Mouse (Mus musculus) C2C12 (cell line): ENCODE measurements at regions not wholly inside any gene's neighbourhood (a gene's known extent, or its start where the extent isn't known, plus 50 kb on each side); places are given as distances from the start of the nearest gene placed in this dataset.

Source experiments
- H3K27me3 ChIP-seq: one replicate; pipeline ENCODE4 v1.6.1; 2011; ENCODE audit not compliant: control insufficient read depth, insufficient read depth, insufficient read length
- H3K36me3 ChIP-seq: one replicate; pipeline ENCODE4 v1.6.1; 2011; ENCODE audit not compliant: control insufficient read depth, insufficient read depth
- H3K4me3 ChIP-seq: one replicate; pipeline ENCODE4 v1.5.1; 2011; ENCODE audit warnings: mild to moderate bottlenecking, control low read depth; ENCODE audit not compliant: poor library complexity, insufficient read depth, severe bottlenecking
- H3K79me2 ChIP-seq: one replicate; pipeline ENCODE4 v1.6.1; 2011; ENCODE audit not compliant: control insufficient read depth, insufficient read depth
- H3K79me3 ChIP-seq: one replicate; pipeline ENCODE4 v1.6.1; 2011; ENCODE audit warnings: low read depth, control low read depth
- H3ac ChIP-seq: one replicate; pipeline ENCODE3; 2011; ENCODE audit warnings: low read depth; ENCODE audit not compliant: control insufficient read depth, insufficient read length
- CEBPB ChIP-seq: IDR thresholded peaks from one replicate; pipeline ENCODE4 v1.6.1; 2011; ENCODE audit warnings: low read depth, mild to moderate bottlenecking, control low read depth, moderate library complexity
- CTCF ChIP-seq: IDR thresholded peaks from one replicate; pipeline ENCODE4 v1.5.1; 2011; ENCODE audit not compliant: control insufficient read depth, insufficient read depth, insufficient read length
- FOSL1 ChIP-seq: IDR thresholded peaks from one replicate; pipeline ENCODE4 v1.8.0; 2011; ENCODE audit warnings: mild to moderate bottlenecking, low read length; ENCODE audit not compliant: poor library complexity, insufficient read depth, severe bottlenecking
- MAX ChIP-seq: IDR thresholded peaks from one replicate; pipeline ENCODE4 v1.6.1; 2011; ENCODE audit warnings: mild to moderate bottlenecking, control low read depth
- MYOD1 ChIP-seq: IDR thresholded peaks from one replicate; pipeline ENCODE4 v1.6.1; 2011; ENCODE audit warnings: low read depth; ENCODE audit not compliant: control insufficient read depth, insufficient read length
- MYOG ChIP-seq: IDR thresholded peaks from one replicate; pipeline ENCODE4 v1.6.1; 2011; ENCODE audit not compliant: control insufficient read depth, insufficient read length; ENCODE audit errors: extremely low read depth
- USF1 ChIP-seq: IDR thresholded peaks from one replicate; pipeline ENCODE4 v1.6.1; 2011; ENCODE audit warnings: low read depth, mild to moderate bottlenecking, control low read depth, moderate library complexity

DNA sequence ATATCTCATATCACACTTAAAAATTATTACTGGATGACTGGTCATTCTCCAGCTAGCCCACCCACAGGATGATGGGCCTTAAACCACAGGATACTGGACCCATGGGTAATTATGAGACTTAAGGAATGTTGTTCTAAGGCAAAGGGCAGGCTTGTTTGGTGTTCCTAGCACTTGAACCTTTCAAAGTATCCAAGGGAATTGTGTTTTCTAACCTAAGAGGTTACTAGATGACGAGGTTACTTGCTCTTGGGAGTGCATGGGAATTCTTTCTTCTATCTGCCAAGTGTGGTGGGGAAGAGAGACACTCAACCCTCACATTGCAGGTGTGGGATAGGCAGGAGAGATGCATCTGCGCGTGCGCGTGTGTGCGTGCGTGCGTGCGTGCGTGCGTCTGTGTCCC lies 214.6 kb upstream of the Gm5148 start:
- Histone ChIP-seq H3K4me3 (no peak overlapping the region), H3K79me2 (no peaks in the 10 kb centered on the region), H3K27me3 (no peaks in the 10 kb centered on the region), H3K79me3 (no peaks in the 10 kb centered on the region), H3ac (no peak overlapping the region), H3K36me3 (no peaks in the 10 kb centered on the region)
- no peak for TF ChIP-seq MAX
- no peak for TF ChIP-seq MYOD1
- no peak for TF ChIP-seq CTCF
- TF ChIP-seq FOSL1, result no peak
- no peak for TF ChIP-seq USF1
- no peak for TF ChIP-seq MYOG
- no peak for TF ChIP-seq CEBPB

DNA sequence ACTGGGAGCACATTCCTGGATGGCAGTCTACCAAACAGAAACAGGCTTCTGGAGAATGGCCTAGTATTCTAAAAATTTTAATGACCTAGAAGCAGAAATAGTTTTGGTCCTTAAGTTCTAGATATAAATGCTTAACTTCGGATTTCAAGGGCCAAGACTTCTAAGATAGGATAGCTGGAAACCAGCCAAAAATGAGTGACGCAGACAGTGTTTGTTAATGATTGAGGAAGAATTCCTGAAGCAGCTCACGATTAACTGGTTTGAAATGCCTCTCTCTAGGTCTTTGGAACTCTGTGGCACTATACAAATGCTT lies 213.9 kb upstream of the Gm5148 start:
- H3K79me3 ChIP-seq, result no peaks in the 10 kb centered on the region
- H3ac ChIP-seq, result no peak overlapping the region
- H3K79me2 ChIP-seq, result no peaks in the 10 kb centered on the region
- no peak overlapping the region for H3K4me3 ChIP-seq
- H3K36me3 ChIP-seq, result no peaks in the 10 kb centered on the region
- no peak for TF ChIP-seq MYOG
- TF ChIP-seq MAX, result no peak
- TF ChIP-seq MYOD1, result no peak
- TF ChIP-seq USF1, result no peak
- TF ChIP-seq CEBPB, result no peak
- no peak for TF ChIP-seq FOSL1
- TF ChIP-seq CTCF, result no peak
- no peaks in the 10 kb centered on the region for H3K27me3 ChIP-seq

DNA sequence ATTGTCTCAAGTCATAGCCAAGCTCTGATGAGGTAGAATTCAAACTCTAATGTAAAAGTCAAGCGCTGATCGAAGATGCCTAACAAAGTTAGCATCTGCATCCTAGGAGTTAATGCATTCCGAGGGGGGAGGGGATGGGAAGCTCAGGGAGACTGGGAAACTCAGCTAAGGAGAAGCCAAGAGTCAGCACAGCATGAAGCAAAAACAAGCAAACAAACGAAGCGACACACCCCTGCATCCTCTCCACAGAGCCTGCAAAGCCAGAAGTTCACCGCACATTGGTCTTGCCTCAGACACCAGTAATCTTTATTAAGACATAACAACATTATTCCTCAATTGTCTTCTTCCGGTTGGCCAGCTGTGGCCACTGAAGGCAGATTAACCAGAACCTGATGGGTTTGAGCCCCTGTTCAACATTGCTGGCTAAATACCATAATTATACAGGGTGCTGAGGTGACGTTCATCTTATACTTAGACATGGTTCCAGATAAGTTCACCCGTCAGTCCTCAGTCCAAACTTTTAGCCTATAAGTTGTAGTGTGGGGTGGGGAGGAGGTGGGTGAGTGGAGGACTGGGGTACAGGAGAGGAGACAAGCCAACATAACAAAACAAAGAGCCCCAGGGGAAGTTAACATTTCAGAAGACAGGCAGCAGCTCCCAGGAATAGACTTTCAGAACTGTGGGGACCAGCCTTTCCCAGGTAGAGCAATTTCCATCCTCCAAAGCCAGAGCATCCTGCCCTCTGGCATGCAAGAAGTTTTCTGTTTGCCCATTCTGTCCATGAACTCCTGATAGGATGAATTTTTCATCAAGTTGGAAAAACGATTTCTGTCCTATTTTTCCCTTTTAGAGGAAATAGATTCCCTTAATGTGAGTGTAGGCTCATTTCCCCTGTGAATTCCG lies 213.3 kb upstream of the Gm5148 start:
- no peaks in the 10 kb centered on the region for H3K36me3 ChIP-seq
- no peak overlapping the region for H3ac ChIP-seq
- H3K4me3 ChIP-seq, result no peak overlapping the region
- H3K79me2 ChIP-seq, result no peaks in the 10 kb centered on the region
- H3K79me3 ChIP-seq, result no peaks in the 10 kb centered on the region
- no peaks in the 10 kb centered on the region for H3K27me3 ChIP-seq
- TF ChIP-seq FOSL1 (no peak), MYOG (no peak)

DNA sequence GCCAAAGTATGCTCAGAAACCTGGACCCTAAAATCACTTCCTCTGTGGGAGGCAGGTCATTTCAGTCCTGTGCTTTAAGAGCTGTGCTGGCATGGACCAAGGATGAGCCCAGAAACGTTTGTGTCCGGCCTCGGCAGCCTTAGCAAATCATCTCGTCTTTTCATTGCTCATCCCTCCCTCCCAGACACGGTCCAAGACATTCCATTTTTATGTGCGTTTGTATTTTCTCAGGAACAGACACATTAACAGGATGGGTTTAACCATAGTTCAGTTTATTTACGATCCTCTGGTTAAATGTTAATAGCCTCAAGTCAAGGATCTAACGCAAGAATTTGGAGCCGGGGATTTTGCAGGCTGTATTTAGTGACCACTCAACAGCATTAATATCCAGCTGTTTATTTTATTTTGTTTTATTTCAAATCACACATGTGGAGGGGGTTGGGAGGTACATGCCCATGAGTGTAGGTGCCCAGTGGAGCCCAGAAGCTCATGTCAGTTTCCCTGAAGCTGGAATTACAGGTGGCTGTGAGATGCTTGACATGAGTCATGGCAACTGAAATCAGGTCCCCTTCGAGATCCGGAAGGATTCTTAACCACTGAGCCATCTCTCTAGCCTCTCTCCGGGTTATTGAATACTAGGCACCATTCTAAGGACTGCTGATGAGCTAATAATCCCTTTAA lies 212.1 kb upstream of the Gm5148 start:
- H3K27me3 ChIP-seq, result no peaks in the 10 kb centered on the region
- no peak overlapping the region for H3ac ChIP-seq
- H3K79me3 ChIP-seq, result no peaks in the 10 kb centered on the region
- no peaks in the 10 kb centered on the region for H3K79me2 ChIP-seq
- TF ChIP-seq CEBPB (no peak), MYOD1 (no peak), MYOG (no peak), USF1 (no peak), CTCF (no peak), FOSL1 (no peak)
- H3K4me3 ChIP-seq, result no peak overlapping the region
- H3K36me3 ChIP-seq, result no peaks in the 10 kb centered on the region

DNA sequence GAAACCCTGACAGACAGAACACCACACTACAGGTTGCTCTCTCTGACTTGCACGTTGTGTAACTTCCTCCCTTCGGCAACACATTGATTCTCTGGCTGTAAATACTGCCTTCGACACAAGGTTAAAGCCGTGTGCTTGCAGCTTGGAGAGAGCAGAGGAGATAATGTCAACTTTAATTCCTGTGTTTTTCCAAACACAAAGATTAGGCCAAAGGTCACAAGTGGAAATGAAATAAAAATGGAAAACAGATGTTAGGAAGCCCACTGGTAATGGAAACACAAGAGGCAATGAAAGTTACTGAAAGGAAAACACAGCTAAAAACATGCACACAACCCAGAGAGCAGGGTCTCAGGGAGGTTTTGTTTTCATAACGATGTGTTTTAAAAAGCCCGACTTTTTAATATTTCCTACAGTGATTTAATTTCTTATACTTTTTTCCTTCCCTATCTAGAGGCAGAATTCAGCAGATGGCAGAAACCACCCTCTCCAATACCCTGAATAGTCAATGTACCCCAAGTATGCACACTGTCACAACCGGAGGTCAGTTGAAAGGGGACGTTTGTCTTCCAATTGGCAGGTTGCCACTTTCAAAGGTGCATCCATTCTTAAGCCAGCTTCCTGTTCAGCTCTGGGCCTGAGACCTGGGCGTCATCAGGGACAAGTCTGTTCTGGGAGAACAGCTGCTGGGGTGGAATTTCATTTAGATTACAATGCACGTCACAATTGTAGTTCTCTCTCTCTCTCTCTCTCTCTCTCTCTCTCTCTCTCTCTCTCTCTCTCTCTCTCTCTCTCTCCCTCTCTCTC lies 210.8 kb upstream of the Gm5148 start:
- H3K79me3 ChIP-seq, result no peaks in the 10 kb centered on the region
- H3K27me3 ChIP-seq, result no peaks in the 10 kb centered on the region
- H3K36me3 ChIP-seq, result no peaks in the 10 kb centered on the region
- H3K4me3 ChIP-seq, result no peak overlapping the region
- no peaks in the 10 kb centered on the region for H3K79me2 ChIP-seq
- no peak for TF ChIP-seq CEBPB
- TF ChIP-seq FOSL1, result no peak
- no peak for TF ChIP-seq USF1
- no peak for TF ChIP-seq MYOD1
- no peak for TF ChIP-seq MAX
- no peak for TF ChIP-seq MYOG
- TF ChIP-seq CTCF, result no peak
- H3ac ChIP-seq, result no peak overlapping the region
